In the genomic region with DNA sequence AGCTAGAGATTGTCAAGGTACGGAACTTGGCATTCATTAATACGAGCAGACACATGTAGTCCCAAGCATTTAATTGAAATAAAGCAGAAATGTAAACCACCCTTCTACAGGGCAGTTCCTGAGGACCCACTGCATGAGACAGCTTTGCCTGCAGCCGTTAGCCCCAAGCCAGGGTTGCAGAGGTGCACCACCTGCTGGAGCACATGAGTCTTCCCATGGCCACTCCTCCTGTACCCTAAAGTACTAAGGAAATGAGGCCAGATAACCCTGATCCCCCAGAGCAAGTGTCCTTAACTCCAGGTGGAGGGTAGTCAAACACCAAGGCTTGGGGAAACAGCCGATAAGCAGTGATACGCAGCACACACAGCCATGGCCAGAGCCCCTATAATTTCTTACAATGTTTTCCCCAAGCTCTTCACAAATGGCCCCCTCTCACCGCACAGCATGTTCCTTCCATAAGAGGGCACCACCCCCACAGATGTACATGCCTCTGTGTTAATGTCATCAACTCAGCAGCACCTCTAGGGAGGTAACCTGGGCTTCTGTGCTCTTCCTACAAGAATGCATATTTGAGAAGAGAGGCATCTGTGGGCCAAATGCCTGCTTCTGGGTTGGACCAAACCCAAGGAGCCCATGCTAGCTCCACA, we compare ENCODE assay signal across 15 mouse cellular contexts.
DNase-seq lines count a peak whose midpoint lies in the region; ATAC-seq and TF ChIP-seq lines count a peak whose summit lies in the region.
"Had no signal": no experiment of that assay in that cellular context is flagged by ENCODE, and none has a peak within 500 bp of the region (broad histone marks: within the 10 kb centered on the region; RNA-seq: fewer than 3 reads in every experiment).

No protein-coding gene starts in this region.

- H3K9ac ChIP-seq in liver, embryonic 13.5 days, result no peak overlapping the region
- no peak overlapping the region for H3K9ac ChIP-seq in liver, embryonic 11.5 days (ENCODE audit: low read depth, low read length)
- H3K9ac ChIP-seq in heart, embryonic 12.5 days, result no peak overlapping the region
- H3K9ac ChIP-seq: embryonic facial prominence, embryonic 12.5 days; forebrain, postnatal 0 days; lung, embryonic 15.5 days had no signal

- 76% methylated on average over 6 of the region's 6 CpGs for WGBS in liver, embryonic 13.5 days (ENCODE audit: insufficient replicate concordance)
- 85% methylated on average over 6 of the region's 6 CpGs for WGBS in liver, embryonic 11.5 days
- WGBS in thymus, adult 2 months, result 88% methylated on average over 6 of the region's 6 CpGs
- 83% methylated on average over 6 of the region's 6 CpGs for WGBS in heart, embryonic 12.5 days

- H3K27me3 ChIP-seq in liver, embryonic 13.5 days, result no peaks in the 10 kb centered on the region
- no peaks in the 10 kb centered on the region for H3K27me3 ChIP-seq in liver, embryonic 11.5 days (replicated peaks; ENCODE audit: control insufficient read depth, insufficient read depth, low read length)
- no peaks in the 10 kb centered on the region for H3K27me3 ChIP-seq in thymus, adult 2 months (ENCODE audit: control insufficient read depth, insufficient read depth, low read length)
- peaks cover 26% of the 10 kb centered on the region for H3K27me3 ChIP-seq in heart, embryonic 12.5 days (replicated peaks)
- H3K27me3 ChIP-seq: embryonic facial prominence, embryonic 12.5 days; lung, embryonic 15.5 days had no signal

- no peaks in the 10 kb centered on the region for H3K9me3 ChIP-seq in liver, embryonic 13.5 days (replicated peaks)
- no peaks in the 10 kb centered on the region for H3K9me3 ChIP-seq in liver, embryonic 11.5 days (ENCODE audit: control insufficient read depth, low read length)
- no peaks in the 10 kb centered on the region for H3K9me3 ChIP-seq in heart, embryonic 12.5 days (replicated peaks)
- H3K9me3 ChIP-seq: embryonic facial prominence, embryonic 12.5 days; hindbrain, embryonic 10.5 days; lung, embryonic 15.5 days had no signal

- H3K36me3 ChIP-seq in liver, embryonic 13.5 days, result no peaks in the 10 kb centered on the region
- no peaks in the 10 kb centered on the region for H3K36me3 ChIP-seq in liver, embryonic 11.5 days (ENCODE audit: control insufficient read depth, insufficient read depth, low read length)
- no peaks in the 10 kb centered on the region for H3K36me3 ChIP-seq in thymus, adult 2 months (ENCODE audit: control insufficient read depth, insufficient read depth, low read length)
- H3K36me3 ChIP-seq in heart, embryonic 12.5 days, result no peaks in the 10 kb centered on the region
- H3K36me3 ChIP-seq: embryonic facial prominence, embryonic 12.5 days; hindbrain, embryonic 10.5 days; lung, embryonic 15.5 days had no signal

- DNase-seq in cerebellum, postnatal 14 days, result peak; percentile 32 to 33
- no peak for DNase-seq in cerebellum, adult 9-11 months
- DNase-seq in liver, embryonic 13.5 days, result no peak
- no peak for DNase-seq in liver, embryonic 11.5 days (ENCODE audit: low spot score)
- peak; percentile 56 for DNase-seq in NIH3T3 (ENCODE audit: low read depth)
- DNase-seq in thymus, adult 2 months, result peak; percentile 34
- DNase-seq in frontal cortex, adult 2 months (ENCODE audit: extremely low spot score in 1 of 2, low spot score in 1 of 2), result no peak
- DNase-seq: cerebellum, adult 11 months; forebrain, postnatal 0 days; heart, adult 11 months; kidney, adult 9 months had no signal

- no peak for TF ChIP-seq CTCF in thymus, adult 2 months (IDR thresholded peaks at IDR 0.05; ENCODE audit: borderline replicate concordance, control insufficient read depth, extremely low read depth, insufficient read depth, low read length, poor library complexity)

- peaks cover 44% of the 10 kb centered on the region for H3K4me1 ChIP-seq in liver, embryonic 13.5 days (replicated peaks)
- peaks cover 12% of the 10 kb centered on the region for H3K4me1 ChIP-seq in liver, embryonic 11.5 days (replicated peaks; ENCODE audit: control insufficient read depth, insufficient read depth, low read length)
- no peaks in the 10 kb centered on the region for H3K4me1 ChIP-seq in thymus, adult 2 months (replicated peaks; ENCODE audit: control insufficient read depth, insufficient read depth, low read length)
- no peaks in the 10 kb centered on the region; the same call in 1 of the 2 replicates for H3K4me1 ChIP-seq in heart, embryonic 12.5 days (replicated peaks)
- H3K4me1 ChIP-seq: lung, embryonic 15.5 days had no signal

- ATAC-seq in liver, embryonic 13.5 days (ENCODE audit: low read depth), result no peak
- ATAC-seq in liver, embryonic 11.5 days (replicated peaks; ENCODE audit: low FRiP score), result no peak
- ATAC-seq in heart, embryonic 12.5 days (ENCODE audit: insufficient number of reproducible peaks, low FRiP score), result no peak
- ATAC-seq: forebrain, postnatal 0 days had no signal

- peak overlapping the region; percentile 27; the same call in 1 of the 2 replicates for H3K27ac ChIP-seq in liver, embryonic 13.5 days
- H3K27ac ChIP-seq in liver, embryonic 11.5 days (ENCODE audit: low read depth, low read length), result no peak overlapping the region
- no peak overlapping the region for H3K27ac ChIP-seq in thymus, adult 2 months (ENCODE audit: control insufficient read depth, insufficient read depth, low read length)
- no peak overlapping the region for H3K27ac ChIP-seq in heart, embryonic 12.5 days (ENCODE audit: poor library complexity, severe bottlenecking)
- H3K27ac ChIP-seq: embryonic facial prominence, embryonic 12.5 days; hindbrain, embryonic 10.5 days; lung, embryonic 15.5 days had no signal

- no peak for TF ChIP-seq POLR2A in thymus, adult 2 months (IDR thresholded peaks at IDR 0.05; ENCODE audit: control insufficient read depth, extremely low read depth, insufficient read depth, low read length, poor library complexity)

- H3K4me2 ChIP-seq in liver, embryonic 13.5 days, result no peak overlapping the region
- H3K4me2 ChIP-seq in liver, embryonic 11.5 days, result no peak overlapping the region
- H3K4me2 ChIP-seq in heart, embryonic 12.5 days, result no peak overlapping the region
- H3K4me2 ChIP-seq: embryonic facial prominence, embryonic 12.5 days; lung, embryonic 15.5 days had no signal

- H3K4me3 ChIP-seq in liver, embryonic 13.5 days (replicated peaks), result no peak overlapping the region
- H3K4me3 ChIP-seq in liver, embryonic 11.5 days (ENCODE audit: low read depth, low read length), result no peak overlapping the region
- H3K4me3 ChIP-seq in thymus, adult 2 months (ENCODE audit: control insufficient read depth, insufficient read depth, low read length), result no peak overlapping the region
- no peak overlapping the region for H3K4me3 ChIP-seq in heart, embryonic 12.5 days
- H3K4me3 ChIP-seq: embryonic facial prominence, embryonic 12.5 days; hindbrain, embryonic 10.5 days; lung, embryonic 15.5 days had no signal

Comparison
In these comparisons a context has a peak if more than half of its experiments do, and no peak if none do; other contexts are left out.
1. DNase-seq: peak in cerebellum, postnatal 14 days (2 of 2), NIH3T3 (single experiment) and thymus, adult 2 months (single experiment); none in cerebellum, adult 9-11 months (single experiment), liver, embryonic 13.5 days (single experiment), liver, embryonic 11.5 days (single experiment) and frontal cortex, adult 2 months (0 of 2).